Mouse (Mus musculus): Measurements from ENCODE around the gene Clic5. TPM values are rescaled to one million over a fixed set of nuclear protein-coding genes. Genes with fewer than 3 reads are reported as not detected.

Gene Clic5
- total and polyA plus RNA-seq, 2 experiments, result 0.15 to 0.37 TPM

DNA sequence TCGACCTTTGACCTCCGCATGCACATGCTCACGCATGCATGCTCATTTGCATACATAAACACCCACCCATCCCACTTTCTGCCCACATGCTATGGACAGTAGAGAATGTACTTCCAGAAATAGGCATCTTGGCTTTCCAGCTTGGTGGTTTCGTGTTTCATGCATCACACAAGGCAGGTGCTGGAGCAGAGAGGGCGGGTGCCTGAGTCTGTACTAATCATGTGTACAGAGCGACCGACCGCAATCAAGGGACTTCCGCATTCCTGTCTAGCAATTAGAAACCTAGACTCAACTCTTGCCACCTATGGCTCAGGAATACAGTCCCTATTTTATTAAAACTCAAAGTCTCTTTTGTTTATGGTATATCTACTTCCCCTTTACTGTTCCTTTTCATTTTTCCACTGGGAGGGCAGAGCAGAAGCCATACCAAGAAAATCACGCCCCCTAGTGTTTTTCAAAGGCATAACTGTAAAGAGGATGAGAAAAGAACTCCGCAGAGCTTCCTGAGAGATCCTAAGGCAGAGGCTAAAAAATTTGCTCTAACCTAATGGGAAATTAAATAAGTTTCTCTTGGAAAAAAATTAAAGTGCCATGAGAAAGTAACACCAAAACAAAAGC, 22.5 kb upstream of the Clic5 start:
- Histone ChIP-seq H3K4me3 (ENCODE audit: insufficient read depth, low read depth, low read length) (no peak overlapping the region), H3K27ac (replicated peaks; ENCODE audit: insufficient read depth, low read depth, low read length) (no peak overlapping the region), H3K9ac (ENCODE audit: low read depth, low read length) (no peak overlapping the region), H3K36me3 (ENCODE audit: control insufficient read depth, insufficient read depth, low read length) (no peaks in the 10 kb centered on the region), H3K4me1 (ENCODE audit: control insufficient read depth, insufficient read depth, low read length) (no peaks in the 10 kb centered on the region), H3K27me3 (ENCODE audit: control insufficient read depth, insufficient read depth, low read length) (no peaks in the 10 kb centered on the region), H3K79me2 (ENCODE audit: control insufficient read depth, insufficient read depth, low read length) (no peaks in the 10 kb centered on the region)
- no peak for TF ChIP-seq POLR2A (IDR thresholded peaks at IDR 0.05; ENCODE audit: extremely low read depth, insufficient read depth, low read length)
- TF ChIP-seq CTCF (IDR thresholded peaks at IDR 0.05; ENCODE audit: low read depth, low read length), result no peak
- DNase-seq (ENCODE audit: extremely low read depth, low read depth, low spot score), result no peak
- whole genome bisulfite sequencing, result 74% methylated on average over 11 of the region's 11 CpGs

DNA sequence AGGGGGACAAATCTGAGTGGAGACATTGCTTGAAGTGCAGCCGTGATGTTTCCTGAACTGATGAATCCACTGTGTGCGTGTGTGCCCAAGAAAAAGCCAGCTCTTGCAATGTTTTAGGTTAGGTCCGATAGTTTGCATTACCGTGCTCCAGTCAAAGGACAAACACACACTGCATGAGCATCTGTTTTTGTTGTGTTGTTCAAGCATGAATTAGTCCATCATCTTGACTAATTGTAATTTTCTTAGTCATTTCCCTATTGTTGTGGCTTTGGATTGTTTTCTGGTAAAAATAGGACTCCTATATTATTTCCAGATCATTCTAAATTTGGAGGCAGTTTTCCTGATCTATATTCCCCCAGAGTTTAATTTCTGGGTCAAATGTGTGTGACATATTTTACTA, 18.7 kb upstream of the Clic5 start:
- no peak overlapping the region for H3K27ac ChIP-seq (replicated peaks; ENCODE audit: insufficient read depth, low read depth, low read length)
- WGBS, result 93% methylated on average over 4 of the region's 4 CpGs
- H3K9ac ChIP-seq (ENCODE audit: low read depth, low read length), result no peak overlapping the region
- no peaks in the 10 kb centered on the region for H3K36me3 ChIP-seq (ENCODE audit: control insufficient read depth, insufficient read depth, low read length)
- H3K4me1 ChIP-seq (ENCODE audit: control insufficient read depth, insufficient read depth, low read length), result no peaks in the 10 kb centered on the region
- no peak overlapping the region for H3K4me3 ChIP-seq (ENCODE audit: insufficient read depth, low read depth, low read length)
- H3K79me2 ChIP-seq (ENCODE audit: control insufficient read depth, insufficient read depth, low read length), result no peaks in the 10 kb centered on the region
- no peaks in the 10 kb centered on the region for H3K27me3 ChIP-seq (ENCODE audit: control insufficient read depth, insufficient read depth, low read length)
- no peak for DNase-seq (ENCODE audit: extremely low read depth, low read depth, low spot score)
- TF ChIP-seq CTCF (IDR thresholded peaks at IDR 0.05; ENCODE audit: low read depth, low read length), result no peak
- TF ChIP-seq POLR2A (IDR thresholded peaks at IDR 0.05; ENCODE audit: extremely low read depth, insufficient read depth, low read length), result no peak

GRCm38 (mm10) chr17:44170316-44170715, 18.1 kb upstream of the Clic5 start:
- H3K27ac ChIP-seq (replicated peaks; ENCODE audit: insufficient read depth, low read depth, low read length), result no peak overlapping the region
- H3K27me3 ChIP-seq (ENCODE audit: control insufficient read depth, insufficient read depth, low read length), result no peaks in the 10 kb centered on the region
- no peak for TF ChIP-seq CTCF (IDR thresholded peaks at IDR 0.05; ENCODE audit: low read depth, low read length)
- no peak for TF ChIP-seq POLR2A (IDR thresholded peaks at IDR 0.05; ENCODE audit: extremely low read depth, insufficient read depth, low read length)
- WGBS, result 52% methylated on average over 3 of the region's 3 CpGs
- H3K4me1 ChIP-seq (ENCODE audit: control insufficient read depth, insufficient read depth, low read length), result no peaks in the 10 kb centered on the region
- no peak overlapping the region for H3K9ac ChIP-seq (ENCODE audit: low read depth, low read length)
- peak; percentile 18 for DNase-seq (ENCODE audit: extremely low read depth, low read depth, low spot score)
- H3K4me3 ChIP-seq (ENCODE audit: insufficient read depth, low read depth, low read length), result no peak overlapping the region
- H3K79me2 ChIP-seq (ENCODE audit: control insufficient read depth, insufficient read depth, low read length), result no peaks in the 10 kb centered on the region
- H3K36me3 ChIP-seq (ENCODE audit: control insufficient read depth, insufficient read depth, low read length), result no peaks in the 10 kb centered on the region

DNA sequence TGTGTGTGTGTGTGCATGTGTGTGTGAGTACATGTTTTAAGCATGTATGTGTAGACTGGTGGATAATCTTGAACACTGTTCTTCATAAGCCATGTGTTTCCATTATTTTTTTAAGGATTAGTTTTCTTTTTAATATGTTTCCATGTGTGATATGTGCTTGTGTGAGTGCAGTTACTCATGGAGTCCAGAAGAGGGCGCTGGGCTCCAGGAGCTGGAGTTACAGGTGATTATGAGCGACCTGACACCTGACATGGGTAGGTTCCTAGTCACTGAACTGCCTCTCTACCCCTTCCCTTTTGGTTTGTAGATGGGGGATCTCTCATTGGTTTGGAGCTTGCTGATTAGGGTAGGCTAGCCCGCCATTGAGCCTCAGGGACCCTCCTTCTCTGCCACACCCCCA, 16.5 kb upstream of the Clic5 start:
- Histone ChIP-seq H3K27me3 (ENCODE audit: control insufficient read depth, insufficient read depth, low read length) (no peaks in the 10 kb centered on the region), H3K4me3 (ENCODE audit: insufficient read depth, low read depth, low read length) (no peak overlapping the region), H3K79me2 (ENCODE audit: control insufficient read depth, insufficient read depth, low read length) (no peaks in the 10 kb centered on the region), H3K36me3 (ENCODE audit: control insufficient read depth, insufficient read depth, low read length) (no peaks in the 10 kb centered on the region), H3K27ac (replicated peaks; ENCODE audit: insufficient read depth, low read depth, low read length) (no peak overlapping the region), H3K9ac (ENCODE audit: low read depth, low read length) (no peak overlapping the region), H3K4me1 (ENCODE audit: control insufficient read depth, insufficient read depth, low read length) (no peaks in the 10 kb centered on the region)
- no peak for DNase-seq (ENCODE audit: extremely low read depth, low read depth, low spot score)
- 53% methylated on average over 3 of the region's 3 CpGs for WGBS
- TF ChIP-seq POLR2A (IDR thresholded peaks at IDR 0.05; ENCODE audit: extremely low read depth, insufficient read depth, low read length) (no peak), CTCF (IDR thresholded peaks at IDR 0.05; ENCODE audit: low read depth, low read length) (peak; percentile 8; the same call in 1 of the 2 replicates)

DNA sequence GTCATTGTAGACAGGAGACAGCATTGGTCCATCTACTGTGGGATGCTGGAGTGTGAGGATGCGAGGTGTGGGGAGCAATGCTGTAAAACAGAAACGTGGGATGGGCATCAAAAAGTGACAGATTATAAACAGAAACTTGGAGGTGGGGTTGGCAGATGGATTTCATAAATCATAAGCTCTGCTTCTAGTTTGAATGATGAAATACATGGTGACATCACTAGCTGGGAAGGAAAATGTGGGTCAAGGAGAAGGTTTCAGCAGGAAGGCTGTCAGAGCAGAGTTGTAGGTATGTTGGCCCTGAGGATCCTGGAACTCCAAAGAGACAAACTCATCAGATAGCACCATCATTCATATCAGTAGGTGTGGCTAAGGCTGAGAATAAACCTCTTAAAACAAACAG, 15.0 kb upstream of the Clic5 start:
- Histone ChIP-seq H3K4me1 (ENCODE audit: control insufficient read depth, insufficient read depth, low read length) (no peaks in the 10 kb centered on the region), H3K36me3 (ENCODE audit: control insufficient read depth, insufficient read depth, low read length) (no peaks in the 10 kb centered on the region), H3K4me3 (ENCODE audit: insufficient read depth, low read depth, low read length) (no peak overlapping the region), H3K27ac (replicated peaks; ENCODE audit: insufficient read depth, low read depth, low read length) (no peak overlapping the region), H3K27me3 (ENCODE audit: control insufficient read depth, insufficient read depth, low read length) (no peaks in the 10 kb centered on the region), H3K79me2 (ENCODE audit: control insufficient read depth, insufficient read depth, low read length) (no peaks in the 10 kb centered on the region), H3K9ac (ENCODE audit: low read depth, low read length) (no peak overlapping the region)
- WGBS, result 80% methylated on average over 2 of the region's 2 CpGs
- DNase-seq (ENCODE audit: extremely low read depth, low read depth, low spot score), result no peak
- TF ChIP-seq POLR2A (IDR thresholded peaks at IDR 0.05; ENCODE audit: extremely low read depth, insufficient read depth, low read length) (no peak), CTCF (IDR thresholded peaks at IDR 0.05; ENCODE audit: low read depth, low read length) (no peak)

GRCm38 (mm10) chr17:44177291-44177690, 11.1 kb upstream of the Clic5 start:
- Histone ChIP-seq H3K4me1 (ENCODE audit: control insufficient read depth, insufficient read depth, low read length) (no peaks in the 10 kb centered on the region), H3K27ac (replicated peaks; ENCODE audit: insufficient read depth, low read depth, low read length) (no peak overlapping the region), H3K36me3 (ENCODE audit: control insufficient read depth, insufficient read depth, low read length) (no peaks in the 10 kb centered on the region), H3K27me3 (ENCODE audit: control insufficient read depth, insufficient read depth, low read length) (no peaks in the 10 kb centered on the region), H3K79me2 (ENCODE audit: control insufficient read depth, insufficient read depth, low read length) (no peaks in the 10 kb centered on the region), H3K4me3 (ENCODE audit: insufficient read depth, low read depth, low read length) (no peak overlapping the region), H3K9ac (ENCODE audit: low read depth, low read length) (no peak overlapping the region)
- TF ChIP-seq CTCF (IDR thresholded peaks at IDR 0.05; ENCODE audit: low read depth, low read length) (no peak), POLR2A (IDR thresholded peaks at IDR 0.05; ENCODE audit: extremely low read depth, insufficient read depth, low read length) (no peak)
- whole genome bisulfite sequencing, result 90% methylated on average over 3 of the region's 3 CpGs
- DNase-seq (ENCODE audit: extremely low read depth, low read depth, low spot score), result no peak
